Mouse (Mus musculus): ENCODE results near the gene Sf3a1. TPM values are rescaled to one million over a fixed set of nuclear protein-coding genes. Genes with fewer than 3 reads are reported as not detected.
"Not testable (repeated sequence)": the region's sequence is repeated elsewhere in the genome, so short reads cannot be mapped to it uniquely, and the experiment has no call there.

Gene Sf3a1
- total RNA-seq, 2 experiments from 2014 or later: 72.7 TPM

DNA sequence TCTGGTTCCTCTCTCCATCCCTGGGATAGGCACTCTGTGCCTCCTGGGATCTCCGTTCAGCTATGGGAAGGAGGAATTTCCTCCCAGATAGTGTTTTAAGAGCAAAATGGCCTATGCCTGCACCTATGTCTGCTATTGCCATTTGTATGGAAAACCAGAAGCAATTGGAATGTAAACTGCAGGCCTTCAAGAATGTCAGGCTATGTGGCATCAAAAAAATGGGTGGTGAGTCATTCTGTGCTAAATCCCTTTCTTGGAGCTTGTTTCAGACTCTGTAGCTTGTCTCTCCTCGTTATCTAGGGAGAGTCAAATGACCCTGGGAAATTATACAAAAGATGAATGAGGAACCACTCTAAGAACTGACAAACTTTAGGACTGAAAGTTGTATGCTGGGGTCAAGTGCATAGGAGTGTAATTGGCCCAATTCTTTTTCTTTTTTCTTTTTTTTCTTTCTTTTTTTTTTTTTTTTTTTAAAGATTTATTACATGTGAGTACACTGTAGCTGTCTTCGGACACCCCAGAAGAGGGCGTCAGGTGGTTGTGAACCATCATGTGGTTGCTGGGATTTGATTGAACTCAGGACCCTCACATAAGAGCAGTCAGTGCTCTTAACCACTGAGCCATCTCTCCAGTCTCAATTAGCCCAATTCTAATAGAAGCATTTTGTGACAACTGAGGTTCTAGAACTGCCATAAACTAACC lies 24.3 kb downstream of the Sf3a1 start:
- DNase-seq (ENCODE audit: low spot score in 2 of 2): no peak

DNA sequence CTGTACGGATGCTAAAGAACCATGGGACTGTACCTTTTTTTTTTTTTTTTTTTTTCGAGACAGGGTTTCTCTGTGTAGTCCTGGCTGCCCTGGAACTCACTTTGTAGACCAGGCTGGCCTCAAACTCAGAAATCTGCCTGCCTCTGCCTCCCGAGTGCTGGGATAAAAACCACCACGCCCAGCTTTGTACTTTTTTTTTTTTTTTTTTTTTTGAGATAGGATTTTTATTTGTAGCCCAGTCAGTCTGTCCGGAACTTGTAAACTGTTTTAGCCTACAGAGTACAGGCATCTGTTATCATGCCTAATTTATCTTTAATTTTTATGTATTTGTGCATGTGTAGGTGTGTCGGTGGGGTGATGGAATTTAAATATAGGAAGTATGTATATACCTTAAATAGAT lies 25.3 kb downstream of the Sf3a1 start:
- not testable (repeated sequence) for DNase-seq (ENCODE audit: low spot score in 2 of 2)

DNA sequence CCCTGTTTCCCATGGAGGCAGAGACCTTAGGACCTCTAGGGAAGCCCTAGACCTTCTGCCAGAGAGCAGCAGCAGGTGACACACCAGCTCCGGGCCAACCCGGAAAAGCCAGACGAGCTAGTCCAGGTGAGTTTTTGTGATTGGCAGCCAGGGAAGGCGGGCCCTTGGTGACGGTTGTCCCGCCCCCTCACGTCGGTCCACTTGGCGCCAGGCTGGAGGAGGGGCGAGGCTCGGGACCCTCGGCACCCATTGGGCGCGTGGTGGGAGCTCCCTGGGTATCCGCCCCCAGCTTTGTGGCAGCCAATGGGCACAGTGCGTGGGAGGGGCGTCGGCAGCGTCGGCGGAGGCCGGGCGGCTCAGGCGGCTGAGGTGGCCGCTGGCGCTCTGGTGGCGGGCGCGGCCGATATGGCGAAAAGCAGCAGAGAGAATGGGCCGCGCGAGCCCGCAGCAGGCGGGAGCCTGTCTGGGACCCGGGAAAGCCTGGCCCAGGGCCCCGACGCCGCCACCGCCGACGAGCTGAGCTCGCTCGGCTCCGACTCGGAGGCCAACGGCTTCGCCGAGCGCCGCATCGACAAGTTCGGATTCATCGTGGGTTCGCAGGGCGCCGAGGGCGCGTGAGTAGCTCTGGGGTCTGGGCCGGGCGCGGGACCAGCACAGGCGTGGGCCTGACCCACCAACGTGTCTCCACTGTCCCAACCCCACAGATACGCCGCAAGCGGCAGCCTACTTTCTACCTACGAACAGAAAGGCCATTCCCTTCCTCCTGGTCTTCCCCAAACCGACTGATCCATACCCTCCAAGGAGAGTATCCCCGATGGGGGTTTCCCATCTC lies 26.6 kb downstream of the Sf3a1 start, which contains the start of gene Tbc1d10a:
Tbc1d10a (plus strand) TSS at position 304 of the 832 bp plus-strand sequence.
- DNase-seq (ENCODE audit: low spot score in 2 of 2): peak; percentile 98 to 99

DNA sequence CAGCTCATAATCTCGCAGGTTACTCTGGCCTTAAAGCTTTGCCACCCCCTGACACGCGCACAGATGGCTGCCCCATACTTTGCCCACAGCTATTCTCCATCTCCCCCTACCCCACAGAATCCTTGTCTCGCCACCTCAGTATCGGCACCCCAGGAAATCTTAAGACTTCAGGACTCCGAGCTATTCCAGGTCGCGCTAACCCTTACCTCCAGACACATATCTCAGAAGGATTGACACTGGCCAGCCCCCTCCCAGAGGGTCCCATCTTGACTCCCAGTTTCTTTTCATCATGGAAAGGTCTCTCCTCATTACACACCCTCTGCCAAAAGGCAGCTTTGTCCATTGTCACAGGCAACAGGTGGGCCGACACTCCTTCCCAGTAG lies 27.2 kb downstream of the Sf3a1 start:
- no peak for DNase-seq (ENCODE audit: low spot score in 2 of 2)

DNA sequence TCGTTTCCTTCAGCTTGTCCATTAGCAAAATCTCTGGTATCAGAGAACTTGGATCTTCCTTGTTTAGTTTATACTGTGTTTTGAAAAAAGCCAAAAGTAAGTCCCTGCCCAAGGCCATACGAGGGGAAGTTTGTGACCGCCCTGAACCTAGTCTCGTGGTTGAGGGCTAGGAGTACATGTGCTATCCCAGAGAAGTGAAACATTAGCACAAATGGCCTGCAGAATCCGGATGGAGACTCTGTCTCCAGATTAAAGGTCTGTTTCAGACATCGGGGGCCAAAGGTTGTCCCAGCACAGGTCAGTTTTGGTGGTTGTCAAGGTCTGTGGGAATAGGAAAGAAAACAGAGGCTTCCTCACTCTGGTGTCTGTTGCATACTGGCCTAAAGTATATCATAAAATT lies 29.0 kb downstream of the Sf3a1 start:
- no peak for DNase-seq (ENCODE audit: low spot score in 2 of 2)

DNA sequence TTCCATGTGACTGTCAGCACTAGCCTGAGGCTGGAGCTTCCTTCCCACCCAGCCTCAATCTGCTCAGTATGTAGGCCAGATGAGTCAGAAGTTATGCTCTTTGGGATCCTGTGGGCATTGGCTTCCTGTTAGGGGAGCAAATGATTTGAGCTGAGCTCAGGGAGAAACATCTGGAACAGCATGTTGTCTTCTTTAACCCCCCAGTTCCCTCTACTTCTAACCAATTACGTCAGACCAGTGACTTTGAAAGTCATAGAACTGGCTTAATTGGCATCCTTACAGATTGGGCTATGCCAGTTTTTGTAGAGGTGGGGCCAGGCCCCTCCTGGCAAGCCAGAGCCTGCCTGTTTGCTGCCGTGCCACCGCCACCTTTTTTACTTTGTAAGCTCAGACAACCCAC lies 30.5 kb downstream of the Sf3a1 start:
- DNase-seq (ENCODE audit: low spot score in 2 of 2): no peak

DNA sequence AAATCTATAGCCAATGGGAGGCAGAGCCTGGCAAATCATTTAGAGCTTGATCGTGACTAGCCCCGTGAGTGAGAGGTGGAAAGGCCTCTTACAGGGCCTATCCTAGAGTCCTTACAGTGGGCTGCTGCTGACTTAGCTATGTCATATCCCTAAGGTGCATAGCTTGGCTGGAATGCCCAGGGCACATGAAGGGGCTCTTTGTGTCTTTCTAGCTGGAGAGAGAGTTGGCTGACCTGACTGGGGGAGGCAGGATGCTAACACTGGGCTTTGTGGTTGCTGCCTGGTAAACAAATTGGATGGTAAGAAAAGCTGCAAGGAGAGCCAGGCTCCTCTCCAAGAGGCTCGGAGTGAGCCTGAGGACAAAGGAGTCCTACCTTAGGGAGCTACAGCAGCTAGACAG lies 32.6 kb downstream of the Sf3a1 start:
- no peak for DNase-seq (ENCODE audit: low spot score in 2 of 2)

DNA sequence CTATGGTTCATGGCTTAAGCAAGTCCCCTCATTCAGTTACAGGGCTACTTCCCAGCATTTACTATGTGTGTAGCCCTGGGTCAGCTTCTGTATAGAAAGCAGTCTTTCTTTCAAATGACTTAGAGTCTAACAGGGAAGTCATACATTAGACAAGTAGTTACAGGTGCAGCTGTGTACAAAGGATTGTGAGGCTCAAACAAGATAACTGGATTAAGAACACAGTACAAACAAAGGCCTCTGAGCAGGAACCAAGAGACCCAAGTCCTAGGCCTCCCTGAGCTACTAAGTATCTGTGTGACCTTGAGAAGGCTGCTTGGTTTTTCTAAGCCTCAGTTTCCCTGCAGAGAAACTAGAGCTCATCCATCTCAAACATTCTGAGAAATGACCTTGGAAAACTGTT lies 33.3 kb downstream of the Sf3a1 start:
- DNase-seq (ENCODE audit: low spot score in 2 of 2): no peak

DNA sequence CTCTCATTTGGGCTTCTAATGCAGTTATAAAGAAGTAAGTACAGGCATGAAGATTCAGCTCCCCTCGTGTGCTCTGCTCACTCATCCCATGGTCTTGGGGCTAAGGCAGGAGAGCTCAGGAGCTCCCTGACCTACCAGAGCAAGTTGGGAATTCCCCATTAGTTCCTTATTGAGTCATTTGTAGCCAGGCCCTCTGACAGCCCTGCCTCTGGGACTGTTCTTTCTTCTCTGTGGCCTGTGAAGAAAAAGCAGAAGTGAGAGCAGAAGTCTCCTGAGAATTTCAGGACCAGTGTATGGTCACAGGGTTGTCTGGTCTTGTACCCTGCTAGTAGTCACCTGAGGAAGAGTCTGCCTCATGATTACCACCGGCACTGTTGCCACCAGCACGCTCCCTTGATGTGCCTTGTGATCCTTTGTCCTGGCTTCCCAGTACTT lies 35.5 kb downstream of the Sf3a1 start:
- DNase-seq (ENCODE audit: low spot score in 2 of 2): no peak

DNA sequence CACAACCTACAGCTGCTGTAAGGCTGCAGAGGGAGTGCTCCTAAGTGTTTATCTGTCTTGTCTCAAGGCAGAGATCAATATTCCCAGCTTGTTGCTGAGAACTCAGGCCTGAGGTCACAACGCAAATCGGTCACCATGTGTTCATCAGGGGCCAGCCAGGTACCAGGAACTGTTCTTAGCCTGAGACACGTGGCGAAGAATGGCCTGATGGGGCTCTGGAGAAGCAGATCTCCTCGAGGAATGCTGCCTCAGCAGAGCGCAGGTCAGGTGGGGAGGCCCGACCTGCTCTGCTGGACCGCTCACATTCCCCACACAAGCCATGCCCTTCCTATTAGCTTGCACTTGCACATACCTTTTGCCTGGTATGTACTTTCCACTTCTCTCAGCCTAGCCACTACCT lies 36.5 kb downstream of the Sf3a1 start:
- DNase-seq (ENCODE audit: low spot score in 2 of 2): no peak

DNA sequence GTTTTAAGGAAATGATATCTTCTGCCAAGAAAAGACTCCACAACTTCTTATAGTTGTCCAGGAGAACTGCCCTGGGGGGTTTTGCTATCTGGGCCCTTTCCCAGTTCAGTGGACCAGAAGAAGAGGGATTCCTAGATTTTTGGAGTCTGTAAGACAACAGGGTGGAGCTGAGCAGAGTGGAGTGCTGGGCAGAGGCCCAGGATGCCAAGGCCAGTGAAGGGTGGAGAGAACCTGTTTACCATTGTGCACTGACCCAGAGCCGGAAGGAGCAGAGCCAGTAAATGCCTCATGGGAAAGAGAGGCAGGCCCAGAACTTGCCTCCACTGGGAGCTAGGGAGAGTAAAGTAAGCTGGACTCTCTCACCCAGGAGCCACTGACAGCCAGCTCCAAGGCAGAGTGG lies 37.5 kb downstream of the Sf3a1 start:
- no peak for DNase-seq (ENCODE audit: low spot score in 2 of 2)

DNA sequence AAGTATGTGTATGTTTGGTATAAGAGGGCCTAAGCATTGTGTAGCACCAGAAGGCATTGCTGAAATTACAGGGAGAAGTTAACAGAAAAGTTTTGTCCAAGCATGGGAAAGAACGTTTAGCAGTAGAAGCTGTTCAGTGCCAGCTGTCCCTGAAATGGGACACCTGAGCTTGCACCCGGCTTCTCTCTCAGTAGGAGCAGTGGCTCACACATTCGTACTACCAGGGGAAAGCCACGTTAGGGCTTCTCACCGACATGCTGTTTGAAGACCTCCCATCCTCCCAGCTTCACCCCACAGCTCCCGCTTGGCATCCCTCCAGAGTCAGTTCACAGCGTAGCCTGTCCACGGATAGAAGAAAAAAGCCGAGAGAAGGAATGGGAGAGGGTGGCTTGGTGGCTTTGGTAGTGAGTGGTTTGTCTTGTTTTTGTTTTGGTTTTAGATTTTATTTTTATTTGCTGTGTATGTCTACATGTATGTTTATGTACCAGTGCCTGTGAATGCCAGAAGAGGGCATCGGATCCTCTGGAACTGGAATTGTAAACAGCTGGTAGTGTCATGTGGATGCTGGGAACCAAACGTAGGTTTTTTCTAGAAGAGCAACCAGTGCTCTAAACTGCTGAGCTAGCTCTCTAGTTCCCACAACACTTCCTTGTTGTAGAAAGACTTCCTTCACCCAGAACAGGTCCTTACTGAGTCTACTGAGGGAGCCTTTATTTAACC lies 42.0 kb downstream of the Sf3a1 start:
- no peak for DNase-seq (ENCODE audit: low spot score in 2 of 2)

DNA sequence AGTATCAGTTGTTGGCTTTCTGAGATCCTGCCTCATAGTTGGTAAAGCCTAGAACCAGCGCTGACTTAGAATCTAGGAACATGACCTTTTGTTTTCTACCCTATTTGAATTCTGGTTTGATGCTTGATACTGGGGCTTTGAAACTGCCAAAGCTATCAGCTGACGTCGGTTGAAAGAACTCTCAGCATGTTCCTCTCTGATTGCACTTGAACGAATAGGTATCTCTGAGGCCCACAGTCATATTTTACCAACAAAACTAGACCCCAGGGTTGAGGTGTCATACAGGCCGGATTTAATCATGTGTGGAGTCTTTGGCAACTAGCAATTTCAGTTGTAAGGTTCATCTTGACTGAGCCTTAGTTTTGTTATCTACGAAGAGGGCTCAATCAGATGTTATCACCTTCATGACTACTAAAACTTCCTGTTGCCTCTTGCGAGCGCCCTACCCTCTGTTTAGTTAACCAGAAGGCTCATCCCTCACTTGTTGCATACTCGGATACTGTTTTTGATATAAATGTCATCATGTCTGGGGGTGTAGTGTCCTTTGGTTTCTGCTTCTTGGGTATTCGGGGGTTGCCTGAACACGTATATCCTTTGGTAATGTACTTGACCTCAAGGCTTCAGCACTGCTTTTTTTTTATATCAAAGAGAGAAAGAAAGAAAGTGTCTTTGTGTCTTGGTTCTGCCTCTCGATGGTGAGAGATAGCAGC lies 43.0 kb downstream of the Sf3a1 start:
- no peak for DNase-seq (ENCODE audit: low spot score in 2 of 2)

DNA sequence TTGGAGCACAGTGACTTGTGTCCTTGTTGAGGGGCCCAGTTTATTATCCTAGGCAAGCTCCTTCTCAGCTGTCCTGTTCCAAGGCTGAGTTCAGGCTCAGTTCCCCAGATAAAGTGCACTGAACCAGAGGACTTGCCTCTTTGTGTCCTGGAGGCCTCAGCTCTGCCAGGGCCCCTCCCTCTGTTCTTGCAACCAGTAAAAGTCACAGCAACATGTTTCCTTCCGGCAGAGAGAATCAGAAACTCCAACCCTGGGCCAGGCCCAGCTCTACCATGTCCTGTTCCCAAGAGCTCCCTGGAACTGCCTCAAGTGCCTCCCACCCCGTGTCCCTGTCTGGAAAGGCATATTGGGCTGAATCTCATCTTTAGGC lies 43.5 kb downstream of the Sf3a1 start:
- no peak for DNase-seq (ENCODE audit: low spot score in 2 of 2)

DNA sequence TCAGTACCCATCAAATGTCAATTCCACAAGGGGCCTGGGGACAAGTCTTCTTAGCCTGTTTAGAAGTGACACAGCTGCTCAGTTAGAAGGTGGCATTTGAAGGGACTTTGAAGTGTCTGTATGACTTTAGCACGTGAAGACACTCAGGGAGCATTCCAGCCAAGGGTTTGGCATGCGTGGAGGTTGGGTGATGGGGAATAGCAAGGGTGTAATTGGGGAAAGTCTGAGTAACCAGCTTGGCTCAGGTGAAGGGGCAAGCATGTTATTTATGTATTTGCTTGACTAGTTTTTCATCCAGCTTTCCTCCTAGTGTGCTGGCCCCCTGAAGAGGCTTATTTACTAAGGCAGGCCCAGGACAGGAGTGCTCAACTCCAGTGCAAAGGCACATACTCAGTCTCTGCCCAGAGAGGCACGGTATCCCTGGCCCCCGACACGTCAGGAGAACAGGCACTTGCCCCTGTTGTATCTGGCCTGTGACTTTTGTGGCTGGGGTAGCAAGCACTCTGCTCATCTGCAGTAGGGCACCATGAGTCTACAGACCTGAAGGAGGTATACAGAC lies 45.0 kb downstream of the Sf3a1 start:
- no peak for DNase-seq (ENCODE audit: low spot score in 2 of 2)

DNA sequence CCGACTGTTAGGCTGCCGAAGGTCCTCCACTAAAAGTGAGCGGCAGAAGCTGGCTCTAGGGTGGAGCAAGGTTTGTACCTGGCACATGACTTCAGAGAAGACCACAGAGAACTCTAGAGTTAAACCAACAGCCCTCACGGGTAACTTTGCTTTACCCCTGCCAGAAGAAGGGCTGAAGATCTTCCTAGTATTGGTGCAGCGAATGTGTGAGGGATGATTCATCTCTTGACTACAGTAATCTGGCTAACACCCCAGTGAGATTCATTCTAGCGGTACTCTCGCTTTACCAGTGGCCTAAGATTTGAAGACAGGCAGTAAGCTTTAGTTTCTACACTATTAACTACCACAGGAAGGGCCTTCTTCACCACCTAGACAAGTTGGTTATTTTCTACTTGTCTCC lies 45.8 kb downstream of the Sf3a1 start:
- no peak for DNase-seq (ENCODE audit: low spot score in 2 of 2)

DNA sequence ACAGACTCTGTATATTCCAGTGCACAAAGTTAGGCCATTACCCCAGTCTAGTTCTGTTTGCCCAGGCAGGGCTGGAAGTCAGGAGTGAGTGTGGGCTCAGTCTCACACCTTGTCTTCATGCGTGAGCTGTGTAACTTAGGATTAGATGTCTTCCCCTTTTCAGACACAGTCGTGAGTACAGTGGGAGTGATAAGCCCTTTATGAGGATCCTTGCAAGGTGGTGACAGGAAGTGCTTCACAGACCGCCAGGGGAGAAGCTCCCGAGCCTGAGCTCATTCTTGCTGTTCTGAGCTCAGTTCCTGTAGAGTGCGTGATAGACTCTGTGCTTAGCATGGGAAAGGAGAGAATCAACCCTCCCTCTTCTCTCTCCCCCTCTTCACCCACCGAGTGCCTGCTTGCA lies 46.4 kb downstream of the Sf3a1 start:
- no peak for DNase-seq (ENCODE audit: low spot score in 2 of 2)

DNA sequence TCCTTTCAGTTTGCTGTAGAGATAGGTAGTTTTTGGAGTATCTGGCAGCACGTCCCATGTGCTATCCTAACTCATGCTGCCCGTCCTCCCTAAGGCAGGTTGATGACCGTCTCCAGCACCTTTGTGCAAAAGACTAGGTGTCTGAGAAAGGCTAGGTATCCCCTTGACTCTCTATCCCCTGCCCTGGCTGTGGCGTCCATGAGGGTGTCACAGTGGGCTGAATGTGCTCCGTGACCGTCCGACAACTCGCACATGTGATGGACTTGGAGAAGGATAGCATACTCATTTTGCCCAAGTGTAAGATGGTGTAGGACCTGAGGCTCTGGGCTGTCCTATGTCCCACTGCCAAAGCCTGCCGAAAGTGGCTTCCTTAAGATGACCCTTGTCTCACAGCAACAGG lies 47.5 kb downstream of the Sf3a1 start:
- no peak for DNase-seq (ENCODE audit: low spot score in 2 of 2)

DNA sequence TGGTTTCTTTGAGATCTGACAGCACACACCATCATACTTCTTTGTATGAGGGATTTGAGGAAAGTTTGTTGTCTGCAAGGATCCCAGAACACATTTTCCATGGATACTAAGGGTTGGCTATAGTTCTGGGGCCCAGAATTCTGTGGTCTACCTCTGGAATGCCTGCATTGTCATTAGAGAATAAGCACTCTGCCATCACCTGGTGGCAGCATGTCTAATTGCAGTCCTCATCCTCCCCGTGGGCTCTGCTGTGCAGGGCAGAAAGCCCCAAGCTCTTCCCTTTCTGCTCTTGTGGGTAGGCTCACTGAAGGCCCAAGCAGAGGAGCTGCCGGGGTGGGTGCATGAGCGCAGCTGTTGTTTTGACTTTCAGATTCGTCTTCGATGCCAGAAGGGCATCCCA lies 49.4 kb downstream of the Sf3a1 start:
- DNase-seq (ENCODE audit: low spot score in 2 of 2): no peak

DNA sequence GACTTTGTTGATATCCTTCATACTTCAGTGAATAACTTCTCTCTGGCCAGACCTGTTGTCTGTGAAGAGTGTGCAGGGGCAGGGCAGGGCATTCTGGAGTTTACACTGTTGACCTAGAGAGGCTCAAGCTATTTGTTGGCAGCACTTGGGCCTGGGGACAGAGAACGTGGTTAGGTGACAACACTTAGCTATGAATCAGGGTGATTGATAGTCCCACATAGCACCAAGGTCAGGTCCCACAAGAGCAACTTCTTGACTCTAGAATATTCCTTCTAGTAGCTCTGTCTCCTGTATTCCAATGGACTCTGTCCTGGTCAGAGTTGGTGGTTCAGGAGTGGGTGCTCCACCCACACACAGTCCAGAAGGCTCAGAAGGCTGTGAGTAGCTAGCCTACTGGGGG lies 50.6 kb downstream of the Sf3a1 start:
- no peak for DNase-seq (ENCODE audit: low spot score in 2 of 2)

DNA sequence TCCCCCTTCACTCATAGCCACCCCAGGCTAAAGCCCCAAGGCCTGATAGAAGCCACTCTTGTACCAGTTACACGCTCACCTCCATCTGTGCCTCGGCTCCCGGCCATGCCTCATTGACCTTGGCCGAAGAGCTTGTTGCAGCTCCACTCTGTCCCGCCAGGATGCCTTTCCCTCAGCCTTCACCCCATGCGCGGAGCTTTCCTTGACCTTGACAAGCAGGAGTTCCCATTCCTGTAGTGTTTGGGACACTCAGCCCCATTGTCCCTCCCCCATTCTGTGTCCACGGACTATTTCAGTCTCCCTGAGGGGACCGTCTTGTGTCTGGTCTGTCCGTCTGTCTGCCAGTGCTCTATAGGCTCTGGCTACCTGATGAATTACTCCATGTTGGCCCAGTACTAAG lies 53.0 kb downstream of the Sf3a1 start:
- no peak for DNase-seq (ENCODE audit: low spot score in 2 of 2)

Data from layer of hippocampus, adult 18-20 months (tissue).